Mouse (Mus musculus) neutrophil, adult 5-6 weeks (primary cell): ENCODE data around the gene Pmf1. TPM values are rescaled to one million over a fixed set of nuclear protein-coding genes. Genes with fewer than 3 reads are reported as not detected.
A peak's percentile ranks its signal among the peaks of the same experiment; 100 is the strongest.

Source experiments
- ATAC-seq: fragments of 151-379, 151-347 bp; 2 replicates; pipeline ENCODE4 v1.8.0; 2017; ENCODE audit warnings: mild to moderate bottlenecking, moderate TSS enrichment; ENCODE audit not compliant: insufficient number of reproducible peaks, poor library complexity, low FRiP score, severe bottlenecking; ENCODE audit errors: extremely low read depth
- total RNA-seq: library from RNA; stranded (forward); fragments of 200-1000 nt; gene quantifications from 2 replicates; pipeline ENCODE4 v1.2.3, GENCODE M21; 2017

The Pmf1 gene
- total RNA-seq, result 21.1 and 22.1 TPM in 2 replicates

DNA sequence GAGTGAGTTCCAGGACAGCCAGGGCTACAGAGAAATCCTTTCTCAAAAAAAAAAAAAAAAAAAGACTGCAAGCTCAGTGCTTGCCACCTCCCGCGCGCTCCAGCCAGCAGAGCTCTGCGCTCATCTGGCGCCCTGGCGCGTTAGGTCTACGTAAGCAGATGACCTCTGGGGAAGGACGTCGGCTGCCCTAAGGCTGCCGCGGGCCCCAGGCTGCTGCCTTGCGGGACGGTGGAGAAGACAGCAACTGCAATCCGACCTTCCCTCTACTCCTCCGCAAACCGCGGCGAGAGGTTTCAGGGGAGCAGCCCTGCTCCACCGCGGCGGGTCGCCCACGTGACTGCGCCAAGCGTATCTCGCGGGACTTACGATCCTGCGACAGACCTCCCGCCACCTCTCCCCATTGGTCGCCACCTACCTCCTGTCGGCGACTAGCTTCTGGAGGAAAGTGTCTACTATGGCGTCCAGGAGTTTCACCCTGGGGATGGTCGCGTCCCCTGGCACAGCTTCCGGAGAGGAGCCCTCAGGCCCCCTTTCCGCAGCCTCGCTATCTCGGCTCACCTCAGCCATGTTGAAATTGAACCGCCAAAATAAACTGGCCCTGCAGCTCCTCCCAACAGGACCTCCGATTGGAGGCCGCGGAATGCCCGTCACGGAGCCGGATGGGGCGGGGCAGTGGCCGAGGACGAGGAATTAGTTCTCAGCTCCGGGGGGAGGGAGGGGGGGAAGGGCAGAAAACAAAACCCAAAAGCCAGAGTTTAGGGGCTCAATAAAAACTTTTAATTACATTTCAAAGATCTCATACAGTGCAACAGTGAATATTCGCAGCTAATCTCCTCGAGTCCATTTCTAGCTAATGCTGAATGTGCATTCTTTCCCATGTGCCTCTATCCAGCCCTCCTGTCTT lies at the start of gene Pmf1:
Pmf1 (minus strand) TSS at position 591 of the 904 bp plus-strand sequence.
- peak; percentile 80 for ATAC-seq

DNA sequence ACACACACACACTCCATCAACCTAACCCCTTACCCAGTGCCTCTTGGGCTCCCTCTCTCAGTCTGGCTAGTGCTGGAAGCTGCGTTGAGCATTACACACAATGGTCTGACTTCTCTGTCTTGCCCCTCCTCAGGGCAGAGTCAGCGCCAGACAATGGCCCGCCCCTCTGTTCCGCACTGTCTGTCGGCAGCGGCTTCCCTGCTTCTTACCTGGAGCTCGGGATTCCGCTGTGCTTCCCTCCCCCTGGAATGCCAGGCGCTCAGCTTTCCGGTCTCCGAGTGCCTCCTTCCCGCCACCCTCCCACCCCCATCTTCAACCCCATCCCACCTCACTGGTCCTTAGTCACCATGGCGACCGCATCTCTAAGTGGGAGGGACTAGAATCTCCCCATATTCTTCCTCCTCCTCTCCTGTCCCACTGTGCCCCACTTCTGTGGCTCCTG lies 48.7 kb upstream of the Pmf1 start:
- no peak for ATAC-seq

DNA sequence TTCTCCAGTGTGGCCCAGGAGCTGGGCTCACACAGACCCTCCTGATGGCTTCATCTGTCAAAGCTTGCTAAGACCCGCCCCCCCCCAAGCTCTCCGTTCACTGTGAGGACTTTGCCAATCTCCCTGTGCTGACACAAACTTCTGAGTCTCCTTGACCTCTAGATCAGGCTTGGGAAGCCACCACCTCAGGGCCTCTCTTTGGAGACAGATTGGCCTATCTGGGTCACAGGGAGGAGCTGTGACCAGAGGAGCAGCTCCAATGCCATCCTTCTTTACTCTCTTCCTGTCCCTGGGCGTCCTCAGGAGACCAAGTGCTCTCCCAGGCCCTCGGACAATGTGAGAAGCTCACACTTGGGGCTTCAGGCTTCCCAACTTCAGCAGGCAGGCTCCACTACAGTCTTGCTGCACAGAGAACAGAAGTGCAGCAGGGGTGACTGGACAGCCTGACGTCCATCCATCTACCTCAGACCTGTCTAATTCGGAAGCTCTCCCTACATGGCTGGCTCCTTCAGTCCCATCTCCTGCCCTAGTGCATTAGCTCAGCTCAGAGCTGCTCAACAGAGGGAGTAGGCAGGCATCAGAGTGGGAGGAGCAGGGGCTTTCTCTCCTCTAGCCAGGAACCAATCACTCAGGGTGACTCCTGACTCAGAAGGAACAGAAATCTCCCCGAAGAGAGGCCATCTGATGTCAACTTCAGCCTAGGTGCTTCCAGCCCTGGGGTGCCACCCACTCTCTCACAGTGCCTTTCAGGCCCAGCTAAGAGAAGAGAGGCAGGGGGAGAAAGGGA lies 46.8 kb upstream of the Pmf1 start:
- no peak for ATAC-seq

DNA sequence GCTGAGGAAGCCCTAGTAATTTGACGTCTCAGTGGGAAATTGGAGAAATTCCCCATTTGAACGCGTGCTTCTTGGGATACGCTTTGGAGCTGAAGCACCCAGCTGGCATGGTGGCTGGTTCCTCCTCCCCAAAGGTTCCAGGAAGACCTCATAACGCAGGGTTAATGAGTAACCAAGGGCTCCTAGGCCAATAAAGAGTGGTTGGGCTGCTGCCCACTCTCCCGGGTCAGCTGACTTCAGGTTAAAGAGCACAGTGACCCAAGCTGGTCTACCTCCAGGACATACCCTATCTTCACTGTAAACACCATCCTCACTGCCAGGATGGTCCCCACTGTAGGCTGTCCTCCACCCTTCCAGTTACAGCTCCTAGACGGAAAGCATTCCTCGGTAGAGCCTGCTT lies 46.2 kb upstream of the Pmf1 start:
- ATAC-seq, result no peak

DNA sequence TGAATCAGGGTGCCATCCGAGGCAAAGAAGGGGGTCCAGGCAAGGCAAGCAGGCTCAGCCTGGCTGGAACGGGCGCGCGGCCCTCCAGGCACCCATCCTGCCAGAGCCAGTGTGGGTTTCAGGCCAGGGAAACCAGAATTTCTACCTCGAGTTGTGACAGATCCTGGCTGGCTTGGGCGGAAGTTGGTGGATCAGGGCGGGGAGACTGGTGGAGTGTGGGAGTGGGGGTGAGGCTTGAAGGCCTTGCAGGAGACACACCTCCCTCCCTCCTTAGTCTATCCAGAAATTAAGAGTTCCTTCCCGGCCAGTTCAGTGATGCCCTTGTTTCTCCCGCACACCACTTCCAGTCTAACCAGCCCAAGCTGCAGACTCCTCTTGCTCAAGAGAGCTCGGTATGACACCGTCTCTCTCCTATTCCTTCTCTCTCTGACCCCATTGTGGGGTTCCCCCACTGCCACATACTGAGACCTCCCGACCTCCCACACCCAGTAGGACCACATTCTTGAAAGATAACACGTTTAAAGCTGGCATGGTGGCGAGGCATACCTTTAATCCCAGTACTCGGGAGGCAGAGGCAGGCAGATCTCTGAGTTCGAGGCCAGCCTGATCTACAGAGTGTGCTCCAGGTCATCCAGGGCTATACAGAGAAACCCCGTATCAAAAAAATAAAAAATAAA lies 45.6 kb upstream of the Pmf1 start:
- ATAC-seq, result no peak

DNA sequence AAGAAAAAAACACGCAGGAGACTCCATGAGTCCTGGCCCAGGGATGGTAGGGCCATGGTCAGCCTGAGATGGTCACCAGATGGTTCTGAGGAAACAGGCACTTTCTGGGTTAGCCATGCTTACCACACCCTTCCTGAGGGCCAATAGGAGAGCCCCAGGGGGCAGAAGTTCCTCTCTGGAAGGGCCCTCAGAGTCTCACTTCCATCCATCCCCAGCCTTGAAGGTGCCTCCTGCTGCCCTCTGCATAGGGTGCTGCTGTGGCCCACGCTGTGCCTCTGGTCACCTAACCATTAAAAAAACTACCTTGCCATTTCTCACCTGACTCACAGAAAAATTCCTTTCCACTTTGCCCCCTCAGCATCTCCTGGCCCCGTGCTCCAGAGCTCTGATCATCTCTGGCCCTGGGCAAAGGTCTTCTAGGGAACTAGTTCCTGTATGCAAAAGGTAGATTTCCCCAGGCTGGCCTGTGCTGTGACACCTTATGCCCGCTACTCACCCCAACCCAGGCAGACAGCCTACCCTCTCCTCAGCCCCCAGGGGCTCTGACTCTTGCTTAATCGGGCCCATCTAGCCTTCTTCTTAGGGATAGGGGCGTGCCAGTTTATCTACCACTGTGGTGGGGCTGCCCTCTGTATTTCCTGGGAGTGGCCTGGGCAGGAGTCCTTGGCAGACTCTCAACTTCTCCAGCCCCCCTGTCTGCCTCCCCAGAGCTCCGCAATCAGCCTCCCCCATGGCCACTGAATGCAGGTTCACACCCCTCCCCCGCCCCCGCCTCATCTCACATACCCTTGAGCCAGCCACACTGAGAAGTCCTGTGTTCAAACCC lies 44.8 kb upstream of the Pmf1 start:
- peak; percentile 43; the same call in 1 of the 2 replicates for ATAC-seq

DNA sequence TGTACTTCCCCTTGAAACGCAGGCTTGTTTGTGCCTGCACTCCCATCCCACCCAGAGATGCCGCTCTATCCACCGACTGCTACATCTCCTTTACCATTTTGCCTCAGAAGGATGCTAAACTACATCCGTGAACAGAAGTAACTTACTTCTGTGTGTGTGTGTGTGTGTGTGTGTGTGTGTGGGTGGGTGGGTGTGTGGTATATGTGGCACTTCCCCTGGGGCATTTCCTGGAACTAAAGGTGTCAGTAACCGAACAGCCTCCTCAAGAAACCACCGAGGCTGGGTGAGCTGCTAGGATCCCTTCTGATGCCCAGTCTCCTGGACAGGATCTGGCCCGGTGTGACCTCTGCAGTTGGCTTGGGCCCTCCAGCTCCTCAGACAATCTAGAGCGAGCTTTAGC lies 43.9 kb upstream of the Pmf1 start:
- peak; percentile 33; the same call in 1 of the 2 replicates for ATAC-seq

DNA sequence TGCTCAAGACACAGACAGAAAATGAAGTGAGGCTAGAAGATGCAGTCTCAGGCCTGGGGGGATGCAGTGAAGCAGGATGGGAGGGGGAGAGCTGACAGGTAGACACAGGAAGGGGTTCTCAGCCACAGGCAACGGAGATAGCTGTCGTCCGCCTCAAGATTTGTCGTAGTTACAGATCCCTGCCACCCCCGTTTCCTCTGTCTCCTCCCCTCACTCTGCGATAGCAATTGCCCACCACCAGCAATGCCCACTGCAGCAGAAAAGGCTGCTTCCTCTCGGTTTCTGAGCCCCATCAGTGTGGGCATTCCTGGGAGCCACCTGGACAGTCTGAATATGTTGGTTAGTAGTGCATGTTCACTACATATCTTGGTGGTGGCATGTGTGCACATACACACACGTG lies 43.2 kb upstream of the Pmf1 start:
- no peak for ATAC-seq

DNA sequence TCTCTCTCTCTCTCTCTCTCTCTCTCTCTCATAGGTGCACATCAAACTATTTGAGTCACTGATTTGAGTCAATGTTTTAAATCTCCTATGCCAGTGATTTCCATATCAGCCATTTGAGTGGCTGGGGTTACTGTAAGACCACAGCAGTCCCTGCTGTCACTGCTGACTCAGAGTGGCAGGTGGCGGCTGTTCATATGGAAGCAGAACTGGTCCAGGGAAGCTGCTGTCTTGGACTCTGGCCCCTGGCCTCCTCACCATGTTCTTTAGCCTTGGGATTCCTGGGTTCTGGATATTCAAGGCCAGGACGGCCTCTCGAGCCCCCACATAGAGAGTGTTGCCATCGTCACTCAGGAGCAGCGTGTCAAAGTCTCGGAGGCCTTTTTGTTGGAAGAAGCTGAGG lies 42.6 kb upstream of the Pmf1 start:
- no peak for ATAC-seq

DNA sequence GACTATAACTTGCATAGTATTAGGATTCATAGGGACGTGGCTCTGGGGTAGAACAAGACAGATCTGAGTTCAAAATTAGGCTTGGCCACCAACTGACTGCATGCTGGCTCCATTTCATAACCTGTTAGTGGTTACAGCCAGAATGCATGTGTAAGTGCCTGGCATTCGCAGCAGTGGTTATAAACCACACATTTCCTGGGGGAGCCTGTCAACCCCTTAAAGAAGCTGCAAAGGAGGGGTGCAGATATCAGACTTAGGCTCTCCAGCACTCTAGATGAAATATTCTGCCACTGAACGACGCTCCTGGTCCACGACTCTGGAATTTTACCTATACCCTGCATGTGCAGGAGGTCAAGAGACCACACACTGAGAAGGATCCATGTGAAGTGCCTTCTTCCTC lies 42.1 kb upstream of the Pmf1 start:
- no peak for ATAC-seq

DNA sequence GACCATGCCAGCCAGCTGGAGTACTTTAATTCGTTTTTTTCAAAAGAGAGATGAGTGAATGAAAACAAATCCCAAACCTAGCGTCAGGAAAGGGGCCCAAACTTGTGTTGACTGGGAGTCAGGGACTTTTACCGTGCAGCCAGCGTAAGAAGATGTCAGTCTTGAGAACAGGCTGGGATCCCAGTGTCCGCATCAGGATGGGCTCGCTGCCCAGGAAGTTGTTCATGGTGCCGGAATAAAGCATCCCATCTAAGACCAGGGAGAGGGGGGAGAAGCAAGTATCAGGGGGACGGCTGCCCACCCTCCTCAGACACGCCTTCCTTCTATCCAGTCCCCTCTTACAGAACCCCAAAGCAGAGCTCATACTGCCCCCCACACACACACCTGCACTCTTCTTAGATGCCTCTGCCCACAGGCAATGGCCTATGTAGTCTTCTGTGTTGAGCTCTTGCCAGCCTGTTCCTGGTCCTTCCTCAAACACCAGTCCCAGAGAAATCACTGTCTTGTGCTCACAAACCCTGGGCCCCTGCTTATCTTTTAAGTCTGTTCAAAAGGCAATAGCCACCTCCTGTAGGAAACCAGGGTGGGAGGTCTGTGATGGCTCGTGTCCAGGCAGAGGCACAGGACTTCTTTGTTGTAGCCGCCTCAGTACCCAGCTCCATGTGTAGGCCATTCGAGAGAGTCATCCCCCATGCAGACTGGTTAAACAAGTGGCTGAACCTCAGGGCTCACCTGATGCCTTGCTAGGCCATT lies 40.4 kb upstream of the Pmf1 start:
- no peak for ATAC-seq

DNA sequence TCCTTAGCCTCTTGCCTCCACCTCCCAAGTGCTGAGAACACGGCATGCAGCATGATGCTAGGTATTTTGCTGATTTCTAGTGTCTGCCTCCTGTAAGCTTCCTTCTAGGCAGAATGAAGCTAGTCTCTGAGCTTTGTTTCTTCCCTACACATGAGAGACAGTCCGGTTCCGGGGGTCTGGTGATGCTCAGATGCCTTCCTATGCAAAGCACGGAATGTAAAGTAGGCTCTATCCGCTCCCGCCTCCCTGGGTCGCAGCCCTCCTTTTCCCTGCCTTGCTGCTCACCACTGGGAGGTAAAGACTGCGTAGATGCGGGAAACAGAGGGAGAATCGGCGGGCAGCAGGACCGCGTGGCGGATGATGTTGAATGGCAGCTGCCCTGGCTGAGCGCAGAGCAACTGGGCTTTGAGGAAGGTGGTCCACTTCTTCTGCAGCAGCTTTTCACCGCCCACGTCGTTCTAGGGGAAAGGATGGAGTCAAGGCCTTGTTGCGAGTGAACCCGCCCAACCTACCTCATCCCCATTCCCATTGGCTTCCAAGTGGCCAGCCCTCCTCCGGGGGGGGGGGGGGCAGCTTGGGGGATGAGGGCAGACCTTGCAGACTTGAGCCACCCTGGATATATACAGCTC lies 39.4 kb upstream of the Pmf1 start:
- ATAC-seq, result no peak

DNA sequence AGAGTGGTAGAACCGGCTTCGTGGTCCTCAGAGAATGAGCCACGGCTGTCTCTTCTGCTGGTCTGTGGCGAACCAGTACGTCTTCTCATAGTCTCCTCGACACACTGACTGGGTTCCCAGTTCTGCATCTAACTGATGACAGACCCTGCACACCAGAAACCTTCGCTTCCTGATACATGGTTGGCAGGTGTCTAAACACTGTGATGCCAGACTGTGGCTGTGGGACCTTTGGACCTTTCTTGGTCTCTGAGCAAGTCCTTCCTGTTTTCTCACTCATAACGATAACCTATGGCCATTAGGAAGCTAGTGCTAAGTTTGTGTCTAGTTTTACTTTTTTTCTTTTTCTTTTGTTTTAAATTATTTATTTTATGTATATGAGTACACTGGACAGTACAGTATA lies 38.3 kb upstream of the Pmf1 start:
- ATAC-seq, result no peak

DNA sequence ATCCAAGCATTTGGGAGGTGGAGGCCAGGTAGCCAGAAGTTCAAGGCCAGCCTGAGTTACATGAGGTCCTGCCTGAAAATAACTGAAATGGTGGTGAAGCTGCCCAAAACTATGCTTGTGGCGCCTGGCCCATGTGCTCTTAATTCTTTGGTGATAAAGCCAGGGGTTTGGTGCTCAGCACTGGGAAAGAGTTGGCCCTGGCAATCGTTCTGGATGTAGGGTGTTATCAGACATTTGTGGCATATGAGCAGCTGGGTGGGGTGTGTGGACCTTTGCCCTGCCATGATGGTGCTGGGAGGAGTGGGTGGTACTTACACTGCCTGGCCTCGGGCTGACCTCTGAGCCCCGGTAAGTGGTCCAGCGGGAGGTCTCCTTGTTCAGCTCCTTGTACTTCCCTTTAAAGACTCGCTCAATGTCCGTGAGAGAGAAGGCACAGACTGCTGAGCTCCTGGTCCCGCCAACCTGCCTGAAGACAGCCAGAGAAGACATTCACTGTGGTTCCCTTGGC lies 37.6 kb upstream of the Pmf1 start:
- no peak for ATAC-seq

DNA sequence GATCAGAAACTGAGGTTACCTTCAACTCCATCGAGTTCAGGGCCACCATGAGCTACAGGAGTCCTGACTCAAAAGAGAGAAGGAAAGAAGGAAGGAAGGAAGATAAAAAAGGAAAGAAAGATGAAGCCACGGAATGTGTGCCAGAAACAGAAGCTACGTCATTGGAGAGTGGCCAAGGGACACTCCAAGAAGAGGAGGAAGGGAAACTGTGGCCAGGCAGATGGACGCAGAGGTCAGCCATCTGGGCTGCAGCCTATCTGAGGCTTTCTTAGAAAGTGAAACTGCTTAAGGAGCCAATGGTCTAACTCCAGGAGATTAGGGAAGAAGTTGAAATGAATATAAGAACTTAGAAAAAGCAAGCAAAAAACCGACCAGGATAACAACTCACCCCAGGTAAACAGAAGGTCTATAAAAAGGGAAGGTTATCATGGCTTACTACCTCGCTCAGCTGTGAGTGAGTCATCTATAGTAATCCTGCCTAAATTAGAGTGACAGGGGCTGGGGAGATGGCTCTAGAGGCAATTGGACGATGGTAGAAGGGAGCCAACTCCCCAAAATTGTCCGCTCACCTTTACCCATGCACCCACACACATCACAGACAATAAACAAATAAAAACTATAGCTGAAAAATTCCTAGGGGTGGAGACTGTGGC lies 36.5 kb upstream of the Pmf1 start:
- ATAC-seq, result no peak

DNA sequence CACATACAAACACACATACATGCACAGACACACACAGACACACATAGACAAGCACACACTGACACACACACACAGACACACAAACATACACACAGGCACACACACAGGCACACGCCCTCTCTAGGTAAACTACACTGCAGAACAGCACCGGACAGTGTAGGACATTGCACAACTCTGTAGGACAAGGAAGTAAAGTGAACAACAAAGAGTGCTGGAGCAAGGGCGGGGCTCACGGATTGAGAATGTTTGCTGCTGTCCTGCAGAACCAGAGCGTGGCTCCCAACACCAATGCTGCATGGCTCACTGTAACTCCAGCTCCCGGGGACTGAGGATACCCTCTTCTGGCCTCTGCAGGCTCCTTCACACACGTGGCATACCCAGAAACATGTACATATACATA lies 32.8 kb upstream of the Pmf1 start:
- peak; percentile 75 for ATAC-seq

DNA sequence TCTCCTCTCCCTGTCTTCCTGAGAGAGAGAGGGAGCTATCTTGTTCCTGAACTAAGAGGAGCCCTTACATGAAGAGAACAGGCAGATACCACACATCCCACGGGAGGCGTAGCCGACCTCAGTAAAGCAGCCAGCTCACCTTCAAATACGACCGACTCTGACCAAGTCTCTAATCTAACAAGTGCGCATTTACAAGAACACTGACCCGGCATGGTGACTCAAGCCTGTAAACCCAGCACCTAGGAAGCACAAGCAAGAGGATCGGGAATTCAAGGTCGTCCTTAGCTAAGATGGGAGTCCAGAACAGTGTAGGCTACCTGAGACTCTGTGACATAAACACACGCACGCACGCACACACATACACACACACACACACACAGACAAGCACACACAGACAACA lies 32.4 kb upstream of the Pmf1 start:
- ATAC-seq, result no peak
